Mouse (Mus musculus): ENCODE results near the gene Pheta2. TPM values are rescaled to one million over a fixed set of nuclear protein-coding genes. Genes with fewer than 3 reads are reported as not detected.
"Not testable (repeated sequence)": the region's sequence is repeated elsewhere in the genome, so short reads cannot be mapped to it uniquely, and the experiment has no call there.

The Pheta2 gene
- polyA plus RNA-seq, 1 experiment from 2014 or later, result 43.9 TPM

- Histone ChIP-seq H3K9me3 (replicated peaks) (no peaks in the 10 kb centered on the region), H3K4me2 (no peak overlapping the region), H3K4me1 (replicated peaks) (peaks cover 12% of the 10 kb centered on the region), H3K27me3 (peaks cover 11% of the 10 kb centered on the region), H3K36me3 (replicated peaks) (no peaks in the 10 kb centered on the region), H3K9ac (no peak overlapping the region), H3K27ac (replicated peaks) (no peak overlapping the region), H3K4me3 (replicated peaks) (no peak overlapping the region)
- ATAC-seq (ENCODE audit: insufficient read depth), result no peak
- 48% methylated on average over 2 of the region's 2 CpGs for WGBS (ENCODE audit: insufficient replicate concordance)
Measured at GRCm38 (mm10) chr15:82382441-82382840, 43.7 kb downstream of the Pheta2 start.

- H3K9ac ChIP-seq, result no peak overlapping the region
- H3K9me3 ChIP-seq (replicated peaks), result no peaks in the 10 kb centered on the region
- ATAC-seq (ENCODE audit: insufficient read depth), result no peak
- no peak overlapping the region for H3K27ac ChIP-seq (replicated peaks)
- H3K4me3 ChIP-seq (replicated peaks), result no peak overlapping the region
- 56% methylated on average over 2 of the region's 2 CpGs for WGBS (ENCODE audit: insufficient replicate concordance)
- H3K4me1 ChIP-seq (replicated peaks), result peaks cover 5% of the 10 kb centered on the region; the same call in 1 of the 2 replicates
- H3K4me2 ChIP-seq, result no peak overlapping the region
- H3K27me3 ChIP-seq, result peaks cover 3% of the 10 kb centered on the region; the same call in 1 of the 2 replicates
- H3K36me3 ChIP-seq (replicated peaks), result no peaks in the 10 kb centered on the region
Measured at GRCm38 (mm10) chr15:82385729-82386128, 47.0 kb downstream of the Pheta2 start.

DNA sequence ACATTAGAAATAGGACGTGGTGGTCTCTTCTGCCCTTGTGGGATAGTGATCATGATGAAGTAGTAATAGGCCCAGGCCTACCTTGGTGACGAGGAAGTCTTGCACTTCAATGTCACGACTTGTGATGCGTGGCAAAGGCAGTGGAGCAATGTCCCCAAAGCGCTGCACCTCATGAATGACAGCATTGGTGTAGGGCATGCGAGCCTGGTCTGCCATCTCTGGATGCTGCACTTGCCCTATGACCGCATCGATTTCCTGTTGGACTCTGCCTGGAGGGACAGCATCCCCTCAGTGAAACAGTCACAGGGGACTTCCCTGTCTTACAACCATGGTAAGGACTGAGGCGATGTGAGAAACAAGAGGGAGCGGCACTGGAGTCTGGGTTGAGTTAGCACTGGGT lies 51.2 kb downstream of the Pheta2 start:
- 67% methylated on average over 10 of the region's 10 CpGs for WGBS (ENCODE audit: insufficient replicate concordance)
- H3K9me3 ChIP-seq (replicated peaks); ATAC-seq (ENCODE audit: insufficient read depth); H3K4me1 ChIP-seq (replicated peaks); H3K27me3 ChIP-seq; H3K4me2 ChIP-seq; H3K4me3 ChIP-seq (replicated peaks); H3K9ac ChIP-seq; H3K36me3 ChIP-seq (replicated peaks); H3K27ac ChIP-seq (replicated peaks): not testable (repeated sequence)

GRCm38 (mm10) chr15:82393922-82394321 lies 55.2 kb downstream of the Pheta2 start, which contains the start of gene Cyp2d11:
Gene Cyp2d11 (minus strand): TSS chr15:82394022.
- not testable (repeated sequence) for H3K4me2 ChIP-seq; ATAC-seq (ENCODE audit: insufficient read depth); H3K36me3 ChIP-seq (replicated peaks); H3K27me3 ChIP-seq; H3K4me1 ChIP-seq (replicated peaks); H3K4me3 ChIP-seq (replicated peaks); H3K9me3 ChIP-seq (replicated peaks); H3K27ac ChIP-seq (replicated peaks); H3K9ac ChIP-seq
- 57% methylated on average over 2 of the region's 2 CpGs for WGBS (ENCODE audit: insufficient replicate concordance)

Small RNA genes lying within 50 kb of the gene (microRNA-seq; reads per million reads assigned to microRNA genes)
- not detected for gene Mir7684

Other genes with a start within 250 kb of the Pheta2 start
- 7.0 and 7.7 TPM in 2 replicates for gene Ccdc134, start 211.0 kb upstream of the Pheta2 start, polyA plus RNA-seq (2015; fragmentation: Nextera tagmentation; extraction: Ambion mirVana)
- gene Srebf2, start 191.8 kb upstream of the Pheta2 start, polyA plus RNA-seq (2015; fragmentation: Nextera tagmentation; extraction: Ambion mirVana), result 53.6 and 61.3 TPM in 2 replicates
- gene Shisa8, start 126.1 kb upstream of the Pheta2 start, polyA plus RNA-seq (2015; fragmentation: Nextera tagmentation; extraction: Ambion mirVana), result 0.08 and 0.12 TPM in 2 replicates
- gene Tnfrsf13c, start 114.6 kb upstream of the Pheta2 start, polyA plus RNA-seq (2015; fragmentation: Nextera tagmentation; extraction: Ambion mirVana), result 0.40 and 0.79 TPM in 2 replicates
- 32.8 and 33.7 TPM in 2 replicates for gene Cenpm, start 94.2 kb upstream of the Pheta2 start, polyA plus RNA-seq (2015; fragmentation: Nextera tagmentation; extraction: Ambion mirVana)
- not detected in 2 replicates for gene 1500009C09Rik, start 86.5 kb upstream of the Pheta2 start, polyA plus RNA-seq (2015; fragmentation: Nextera tagmentation; extraction: Ambion mirVana)
- gene Sept3, start 64.0 kb upstream of the Pheta2 start, polyA plus RNA-seq (2015; fragmentation: Nextera tagmentation; extraction: Ambion mirVana), result 0.12 and 0.16 TPM in 2 replicates
- gene Wbp2nl, start 40.0 kb upstream of the Pheta2 start, polyA plus RNA-seq (2015; fragmentation: Nextera tagmentation; extraction: Ambion mirVana), result 0.06 and 0.08 TPM in 2 replicates
- 43.4 and 48.6 TPM in 2 replicates for gene Naga, start within 50 bp of the Pheta2 start, polyA plus RNA-seq (2015; fragmentation: Nextera tagmentation; extraction: Ambion mirVana)
- 176 TPM in 2 replicates for gene Smdt1, start within 50 bp of the Pheta2 start, polyA plus RNA-seq (2015; fragmentation: Nextera tagmentation; extraction: Ambion mirVana)
- 272 and 310 TPM in 2 replicates for gene Ndufa6, start 15.4 kb downstream of the Pheta2 start, polyA plus RNA-seq (2015; fragmentation: Nextera tagmentation; extraction: Ambion mirVana)
- gene Cyp2d22, start 41.3 kb downstream of the Pheta2 start, polyA plus RNA-seq (2015; fragmentation: Nextera tagmentation; extraction: Ambion mirVana), result 17.7 and 19.1 TPM in 2 replicates
- 0.10 TPM in 1 of 2 replicates, not detected in the other for gene Cyp2d11, start 55.1 kb downstream of the Pheta2 start, polyA plus RNA-seq (2015; fragmentation: Nextera tagmentation; extraction: Ambion mirVana)
- gene Cyp2d10, start 68.3 kb downstream of the Pheta2 start, polyA plus RNA-seq (2015; fragmentation: Nextera tagmentation; extraction: Ambion mirVana), result 52.7 and 71.7 TPM in 2 replicates
- gene Cyp2d9, start 94.5 kb downstream of the Pheta2 start, polyA plus RNA-seq (2015; fragmentation: Nextera tagmentation; extraction: Ambion mirVana), result 2.6 and 4.3 TPM in 2 replicates
- gene Cyp2d12, start 216.1 kb downstream of the Pheta2 start, polyA plus RNA-seq (2015; fragmentation: Nextera tagmentation; extraction: Ambion mirVana), result not detected in 2 replicates